Mouse (Mus musculus): ENCODE results near the gene Gdpgp1. TPM values are rescaled to one million over a fixed set of nuclear protein-coding genes. Genes with fewer than 3 reads are reported as not detected.

The Gdpgp1 gene
- total and polyA plus RNA-seq, 3 experiments = 4.0 to 4.6 TPM; not detected in 1

DNA sequence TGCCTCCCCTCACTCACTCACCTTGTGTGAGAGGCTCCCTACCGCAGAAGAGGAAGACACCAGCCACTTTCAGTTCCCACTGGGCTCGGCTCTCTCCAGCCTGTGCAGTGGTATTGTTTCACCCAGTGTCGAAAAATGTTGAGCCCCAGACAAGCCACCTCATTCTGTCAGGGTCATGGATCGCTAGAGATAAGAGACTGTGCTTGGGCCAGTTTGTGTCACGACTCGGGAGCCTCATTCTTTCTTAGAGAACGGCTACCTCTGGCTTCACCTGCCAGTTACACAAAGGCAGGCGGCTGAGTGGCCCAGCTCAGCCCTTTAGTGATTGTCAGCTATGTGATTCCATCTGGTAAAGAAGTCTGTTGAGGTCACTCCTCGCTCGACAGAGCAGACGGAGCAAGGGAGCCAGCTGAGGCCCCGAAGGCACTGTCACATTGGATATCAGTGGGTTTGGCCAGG lies 29.0 kb upstream of the Gdpgp1 start:
- peaks cover 75% of the 10 kb centered on the region for H3K79me2 ChIP-seq (ENCODE audit: control insufficient read depth, insufficient read depth, low read length, poor library complexity)
- H3K9me3 ChIP-seq (replicated peaks; ENCODE audit: insufficient read depth, low read length) = no peaks in the 10 kb centered on the region
- H3K9ac ChIP-seq (ENCODE audit: control insufficient read depth, low read depth, low read length, poor library complexity, severe bottlenecking) = no peak overlapping the region
- no peak overlapping the region for H3K4me3 ChIP-seq (ENCODE audit: control insufficient read depth in 1 of 2, insufficient read depth in 1 of 2, low read depth in 2 of 2, low read length in 2 of 2)
- peaks cover 16 to 53% of the 10 kb centered on the region in 2 experiments for H3K4me1 ChIP-seq (ENCODE audit: control insufficient read depth in 1 of 2, insufficient read depth in 2 of 2, low read length in 2 of 2)
- H3K27ac ChIP-seq (ENCODE audit: control insufficient read depth, low read depth, low read length) = no peak overlapping the region
- no peak for TF ChIP-seq JUND (IDR thresholded peaks at IDR 0.05; ENCODE audit: low read depth, low read length)
- no peak for TF ChIP-seq ZMIZ1 (IDR thresholded peaks at IDR 0.05; ENCODE audit: low read depth, low read length)
- no peak for TF ChIP-seq POLR2AphosphoS2 (IDR thresholded peaks at IDR 0.05; ENCODE audit: low read length)
- no peak for TF ChIP-seq TCF12 (IDR thresholded peaks at IDR 0.05; ENCODE audit: low read depth, low read length)
- no peak for TF ChIP-seq SMC3 (IDR thresholded peaks at IDR 0.05; ENCODE audit: low read depth, low read length)
- no peak for TF ChIP-seq TBP (IDR thresholded peaks at IDR 0.05; ENCODE audit: low read depth, low read length)
- no peak for TF ChIP-seq EP300 (IDR thresholded peaks at IDR 0.05; ENCODE audit: low read depth in 1 of 2, low read length in 2 of 2)
- TF ChIP-seq E2F4 (IDR thresholded peaks at IDR 0.05; ENCODE audit: borderline replicate concordance, low read depth, low read length) = no peak
- no peak for TF ChIP-seq RCOR1 (IDR thresholded peaks at IDR 0.05; ENCODE audit: low read depth, low read length)
- TF ChIP-seq GABPA (IDR thresholded peaks at IDR 0.05; ENCODE audit: low read depth, low read length) = no peak
- no peak for TF ChIP-seq POLR2AphosphoS5 (IDR thresholded peaks at IDR 0.05; ENCODE audit: borderline replicate concordance, low read depth, low read length)
- no peak for TF ChIP-seq BHLHE40 (IDR thresholded peaks at IDR 0.05; ENCODE audit: borderline replicate concordance, low read depth, low read length)
- TF ChIP-seq MXI1 (IDR thresholded peaks at IDR 0.05; ENCODE audit: low read depth, low read length) = no peak
- TF ChIP-seq GATA1 (IDR thresholded peaks at IDR 0.05; ENCODE audit: low read depth, low read length) = no peak
- no peak for TF ChIP-seq NELFE (IDR thresholded peaks at IDR 0.05; ENCODE audit: low read depth, low read length)
- TF ChIP-seq CHD2 (IDR thresholded peaks at IDR 0.05; ENCODE audit: low read length) = no peak
- no peak for TF ChIP-seq MEF2A (IDR thresholded peaks at IDR 0.05; ENCODE audit: extremely low read depth, insufficient replicate concordance, low read depth, low read length, poor library complexity, severe bottlenecking)
- no peak for TF ChIP-seq NRF1 (IDR thresholded peaks at IDR 0.05; ENCODE audit: insufficient read depth, low read depth, low read length, poor library complexity, severe bottlenecking)
- TF ChIP-seq MAFK (IDR thresholded peaks at IDR 0.05; ENCODE audit: borderline replicate concordance, low read depth, low read length) = no peak
- no peak for TF ChIP-seq USF1 (IDR thresholded peaks at IDR 0.05; ENCODE audit: low read depth, low read length)
- DNase-seq (ENCODE audit: low read depth, low spot score) = no peak
- H3K36me3 ChIP-seq (ENCODE audit: control insufficient read depth in 1 of 2, insufficient read depth in 2 of 2, low read length in 2 of 2) = peaks cover 0 to 45% of the 10 kb centered on the region in 2 experiments; a peak in 2 of 4 replicates
- H3K27me3 ChIP-seq (ENCODE audit: control insufficient read depth in 1 of 2, insufficient read depth in 2 of 2, low read length in 2 of 2) = no peaks in the 10 kb centered on the region

DNA sequence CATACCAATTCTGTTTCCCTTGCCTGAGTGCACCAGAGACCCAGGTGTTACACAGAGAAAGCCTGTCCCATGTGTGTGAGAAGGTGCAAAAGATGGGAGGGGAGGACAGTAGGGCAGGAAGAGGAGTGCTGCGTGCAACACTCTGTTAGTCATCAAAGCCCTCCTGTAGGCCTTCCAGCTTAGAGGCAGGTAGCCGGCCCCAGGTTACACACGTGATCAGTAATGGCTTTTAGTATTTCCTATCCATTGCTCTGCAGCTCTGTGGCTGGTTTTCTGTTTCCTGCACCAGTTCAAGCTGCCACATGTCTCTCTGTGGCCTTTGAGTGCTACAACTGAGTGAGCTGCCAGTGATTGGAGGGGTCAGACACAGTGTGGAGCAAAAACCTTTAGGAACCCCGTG lies 28.3 kb upstream of the Gdpgp1 start:
- Histone ChIP-seq H3K27ac (ENCODE audit: control insufficient read depth, low read depth, low read length) (no peak overlapping the region), H3K79me2 (ENCODE audit: control insufficient read depth, insufficient read depth, low read length, poor library complexity) (peaks cover 69% of the 10 kb centered on the region), H3K27me3 (ENCODE audit: control insufficient read depth in 1 of 2, insufficient read depth in 2 of 2, low read length in 2 of 2) (no peaks in the 10 kb centered on the region), H3K36me3 (ENCODE audit: control insufficient read depth in 1 of 2, insufficient read depth in 2 of 2, low read length in 2 of 2) (peaks cover 0 to 46% of the 10 kb centered on the region in 2 experiments; a peak in 2 of 4 replicates), H3K4me3 (ENCODE audit: control insufficient read depth in 1 of 2, insufficient read depth in 1 of 2, low read depth in 2 of 2, low read length in 2 of 2) (no peak overlapping the region), H3K9ac (ENCODE audit: control insufficient read depth, low read depth, low read length, poor library complexity, severe bottlenecking) (no peak overlapping the region), H3K9me3 (replicated peaks; ENCODE audit: insufficient read depth, low read length) (no peaks in the 10 kb centered on the region), H3K4me1 (ENCODE audit: control insufficient read depth in 1 of 2, insufficient read depth in 2 of 2, low read length in 2 of 2) (peaks cover 16 to 56% of the 10 kb centered on the region in 2 experiments)
- no peak for TF ChIP-seq EP300 (IDR thresholded peaks at IDR 0.05; ENCODE audit: low read depth in 1 of 2, low read length in 2 of 2)
- no peak for TF ChIP-seq CTCF (IDR thresholded peaks at IDR 0.05 in 2 of 3, conservative IDR thresholded peaks at IDR 0.05 in 1 of 3; ENCODE audit: control insufficient read depth in 1 of 3, insufficient read depth in 1 of 3, low read depth in 2 of 3, low read length in 3 of 3, poor library complexity in 1 of 3, severe bottlenecking in 1 of 3)
- no peak for TF ChIP-seq SIN3A (IDR thresholded peaks at IDR 0.05; ENCODE audit: low read length)
- TF ChIP-seq POLR2A (IDR thresholded peaks at IDR 0.05; ENCODE audit: control insufficient read depth in 1 of 2, insufficient read depth in 1 of 2, low read depth in 1 of 2, low read length in 2 of 2, poor library complexity in 1 of 2) = no peak
- DNase-seq (ENCODE audit: low read depth, low spot score) = no peak

Data from MEL (cell line).